Mouse (Mus musculus): ENCODE results near the gene Cacna1h.

GRCm38 (mm10) chr17:25445074-25445473 is 11.5 kb upstream of the Cacna1h start:
- TF ChIP-seq CTCF (IDR thresholded peaks at IDR 0.05) (no peak), EP300 (IDR thresholded peaks at IDR 0.05) (no peak)

Data from lung, postnatal 0 days (tissue).